ENCODE assay signal across 7 mouse cellular contexts in the genomic region with DNA sequence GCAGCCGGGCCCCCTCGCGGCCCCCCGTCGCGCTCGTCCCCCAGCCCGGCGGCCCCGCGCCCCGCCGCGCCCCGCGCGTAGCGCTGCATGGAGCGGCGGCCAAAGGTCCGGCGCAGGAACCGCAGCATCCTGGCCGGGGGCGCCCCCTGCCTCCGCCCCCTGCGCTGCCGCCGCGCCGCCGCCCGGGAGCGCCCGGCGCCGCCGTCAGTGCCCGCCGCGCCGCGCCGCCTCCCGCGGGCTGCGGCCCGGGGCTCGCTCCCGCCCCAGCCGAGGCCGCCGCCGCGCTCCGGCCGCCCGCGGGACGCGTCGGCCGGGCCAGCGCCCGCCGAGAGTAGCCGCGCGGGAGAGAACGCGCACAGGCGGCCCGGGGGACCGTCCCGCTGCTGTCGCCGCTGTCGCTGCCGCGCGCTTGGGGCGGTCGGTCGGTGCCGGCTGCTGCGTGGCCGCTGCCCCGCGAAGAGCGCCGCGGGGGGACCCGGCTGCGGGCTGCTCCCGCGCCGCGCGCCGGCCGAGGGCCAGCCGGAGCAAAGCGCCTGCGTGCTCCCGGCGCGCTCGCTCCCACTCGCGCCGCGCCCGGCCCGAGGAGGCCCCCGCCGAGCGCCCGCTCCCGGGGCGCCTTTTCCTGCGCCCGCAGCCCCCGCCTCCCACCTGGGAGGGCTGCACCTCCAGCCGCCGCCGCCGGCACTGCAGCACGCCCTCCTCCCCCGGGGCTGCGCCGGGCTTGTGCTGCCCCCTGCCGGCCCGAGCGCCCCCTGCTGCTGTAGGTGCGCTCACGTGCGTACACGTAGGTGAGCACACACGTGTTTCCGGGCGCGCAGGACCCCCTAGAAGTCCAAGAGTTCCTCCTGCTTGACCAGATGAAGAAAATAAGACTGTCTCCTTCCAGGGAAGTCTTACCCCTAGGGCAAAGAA. TPM values are rescaled to one million over a fixed set of nuclear protein-coding genes. Genes with fewer than 3 reads are reported as not detected.
A peak's percentile ranks its signal among the peaks of the same experiment; 100 is the strongest.
DNase-seq lines count a peak whose midpoint lies in the region; ATAC-seq and TF ChIP-seq lines count a peak whose summit lies in the region.

A gene (minus strand): TSS at position 412 of the 912 bp plus-strand sequence.

- H3K9ac ChIP-seq in embryonic facial prominence, embryonic 13.5 days, result peak within 1 kb of the TSS; percentile 83
- peak within 1 kb of the TSS; percentile 69 for H3K9ac ChIP-seq in limb, embryonic 15.5 days
- peak within 1 kb of the TSS; percentile 81 for H3K9ac ChIP-seq in midbrain, postnatal 0 days (replicated peaks; ENCODE audit: low read length, poor library complexity, severe bottlenecking)

- 11% methylated on average over 138 of the region's 142 CpGs for WGBS in bone marrow, adult 2 months
- WGBS in embryonic facial prominence, embryonic 13.5 days, result under 1% methylated on average over 113 of the region's 142 CpGs
- under 1% methylated on average over 75 of the region's 142 CpGs for WGBS in limb, embryonic 15.5 days
- WGBS in midbrain, postnatal 0 days, result 1% methylated on average over 40 of the region's 142 CpGs

- H3K27ac ChIP-seq in bone marrow, adult 2 months (ENCODE audit: control insufficient read depth, insufficient read depth, low read depth, low read length, poor library complexity), result no peak within 1 kb of the TSS; the same call in 1 of the 2 replicates
- H3K27ac ChIP-seq in embryonic facial prominence, embryonic 13.5 days, result peak within 1 kb of the TSS; percentile 33; the same call in 1 of the 2 replicates
- peak within 1 kb of the TSS; percentile 63; the same call in 1 of the 2 replicates for H3K27ac ChIP-seq in limb, embryonic 15.5 days
- peak within 1 kb of the TSS; percentile 65 for H3K27ac ChIP-seq in midbrain, postnatal 0 days (ENCODE audit: low read depth, low read length)

- peak; percentile 71 for TF ChIP-seq CTCF in bone marrow, adult 2 months (IDR thresholded peaks at IDR 0.05; ENCODE audit: control insufficient read depth, insufficient read depth, low read length)
- TF ChIP-seq CTCF in midbrain, postnatal 0 days (IDR thresholded peaks at IDR 0.05), result peak; percentile 91

- H3K4me3 ChIP-seq in bone marrow, adult 2 months (replicated peaks; ENCODE audit: control insufficient read depth, low read depth, low read length), result peak within 1 kb of the TSS; percentile 62
- H3K4me3 ChIP-seq in embryonic facial prominence, embryonic 13.5 days, result peak within 1 kb of the TSS; percentile 71
- peak within 1 kb of the TSS; percentile 61 for H3K4me3 ChIP-seq in limb, embryonic 15.5 days
- H3K4me3 ChIP-seq in midbrain, postnatal 0 days (ENCODE audit: low read depth, low read length), result peak within 1 kb of the TSS; percentile 65

- DNase-seq in heart, adult 9 months (ENCODE audit: low spot score in 2 of 2), result peak; percentile 36 to 52
- peak; percentile 79 for DNase-seq in kidney, adult 9 months
- peak; percentile 83 for DNase-seq in midbrain, postnatal 0 days (ENCODE audit: low spot score)
- peak; percentile 50 to 72 for DNase-seq in spleen, postnatal 14 days (ENCODE audit: low spot score in 2 of 2)

- peaks cover 39% of the 10 kb centered on the region for H3K27me3 ChIP-seq in embryonic facial prominence, embryonic 13.5 days
- peaks cover 20% of the 10 kb centered on the region for H3K27me3 ChIP-seq in limb, embryonic 15.5 days
- H3K27me3 ChIP-seq in midbrain, postnatal 0 days (ENCODE audit: insufficient read depth, low read length), result no peaks in the 10 kb centered on the region; the same call in 1 of the 2 replicates

- TF ChIP-seq POLR2A in bone marrow, adult 2 months (IDR thresholded peaks at IDR 0.05; ENCODE audit: borderline replicate concordance, control insufficient read depth, low read depth, low read length), result no peak

- H3K36me3 ChIP-seq in embryonic facial prominence, embryonic 13.5 days, result no peaks in the 10 kb centered on the region
- H3K36me3 ChIP-seq in limb, embryonic 15.5 days, result no peaks in the 10 kb centered on the region
- no peaks in the 10 kb centered on the region for H3K36me3 ChIP-seq in midbrain, postnatal 0 days (ENCODE audit: insufficient read depth, low read length)

- peak; percentile 64 for ATAC-seq in embryonic facial prominence, embryonic 13.5 days (ENCODE audit: insufficient number of reproducible peaks, insufficient read depth, low FRiP score, low TSS enrichment, low read depth)
- ATAC-seq in limb, embryonic 15.5 days (ENCODE audit: insufficient number of reproducible peaks, low FRiP score, low TSS enrichment, low read depth), result peak; percentile 69
- peak; percentile 88 for ATAC-seq in midbrain, postnatal 0 days (ENCODE audit: low FRiP score)

- no peaks in the 10 kb centered on the region for H3K4me1 ChIP-seq in bone marrow, adult 2 months (ENCODE audit: control insufficient read depth, insufficient read depth, low read length)
- peaks cover 31% of the 10 kb centered on the region for H3K4me1 ChIP-seq in embryonic facial prominence, embryonic 13.5 days
- H3K4me1 ChIP-seq in limb, embryonic 15.5 days, result peaks cover 39% of the 10 kb centered on the region
- H3K4me1 ChIP-seq in midbrain, postnatal 0 days (ENCODE audit: insufficient read depth, low read length), result peaks cover 4% of the 10 kb centered on the region

- H3K4me2 ChIP-seq in embryonic facial prominence, embryonic 13.5 days, result peak within 1 kb of the TSS; percentile 92
- peak within 1 kb of the TSS; percentile 97 for H3K4me2 ChIP-seq in limb, embryonic 15.5 days
- H3K4me2 ChIP-seq in midbrain, postnatal 0 days (ENCODE audit: low read depth, low read length, poor library complexity, severe bottlenecking), result peak within 1 kb of the TSS; percentile 84

- H3K9me3 ChIP-seq in embryonic facial prominence, embryonic 13.5 days, result no peaks in the 10 kb centered on the region
- H3K9me3 ChIP-seq in limb, embryonic 15.5 days, result no peaks in the 10 kb centered on the region
- no peaks in the 10 kb centered on the region for H3K9me3 ChIP-seq in midbrain, postnatal 0 days (ENCODE audit: low read length)

RNA-seq across cellular contexts. Expression of the gene that starts here (rescaled TPM):
- 3.3 and 3.5 TPM in 2 replicates for polyA plus RNA-seq in bone marrow, adult 2 months (2011; ENCODE audit: insufficient read depth, insufficient read length, low replicate concordance, missing spikeins)
- 2.5 and 3.1 TPM in 2 replicates for polyA plus RNA-seq in embryonic facial prominence, embryonic 13.5 days (2015; fragmentation: Nextera tagmentation; extraction: Ambion mirVana)
- 3.6 and 4.0 TPM in 2 replicates for polyA plus RNA-seq in limb, embryonic 15.5 days (2015; fragmentation: Nextera tagmentation; extraction: Ambion mirVana)
- total RNA-seq in midbrain, postnatal 0 days (2014; rRNA removed), result 12.3 and 14.9 TPM in 2 replicates
- 3.1 and 3.2 TPM in 2 replicates for polyA plus RNA-seq in midbrain, postnatal 0 days (2015; fragmentation: Nextera tagmentation; extraction: Ambion mirVana)
